Mouse (Mus musculus) liver, embryonic 14.5 days (tissue): ENCODE measurements at regions not wholly inside any gene's neighbourhood (a gene's known extent, or its start where the extent isn't known, plus 50 kb on each side); places are given as distances from the start of the nearest gene placed in this dataset.

Experiments
- ATAC-seq: fragments of 200-750 bp; cut with Nextera tagmentation; 2 replicates; pipeline ENCODE4 v1.8.0; 2017; ENCODE audit warnings: moderate number of reproducible peaks, mild to moderate bottlenecking, moderate library complexity; ENCODE audit not compliant: insufficient read depth
- DNase-seq, 3 experiments: peaks; one replicate each; pipeline ENCODE4 v3.0.0-alpha.2; 2012 to 2013; ENCODE audit warnings: low read depth in 3 of 3, low spot score in 3 of 3
- H3K27ac ChIP-seq: fragments of 300-500 bp; sonication (generic); 2 replicates; pipeline ENCODE4 v1.5.1; 2014; ENCODE audit warnings: moderate library complexity, mild to moderate bottlenecking, control low read depth, inconsistent platforms
- H3K27me3 ChIP-seq: fragments of 300-500 bp; sonication (generic); 2 replicates; pipeline ENCODE4 v1.6.1; 2014; ENCODE audit warnings: mild to moderate bottlenecking, low read length, moderate library complexity; ENCODE audit not compliant: control insufficient read depth, insufficient read depth
- H3K36me3 ChIP-seq: fragments of 300-500 bp; sonication (generic); replicated peaks from 2 replicates; pipeline ENCODE4 v1.6.1; 2014; ENCODE audit warnings: low read depth; ENCODE audit not compliant: control insufficient read depth, insufficient read depth
- H3K4me1 ChIP-seq, 2 experiments: fragments of 200-500 bp in 1 of 2; fragments of 300-500 bp in 1 of 2; sonication (generic) in 1 of 2; replicated peaks; 2 replicates each; pipeline ENCODE4 v1.6.1; 2012 to 2014; ENCODE audit warnings: antibody characterized with exemption in 1 of 2, inconsistent platforms in 1 of 2, low read length in 1 of 2; ENCODE audit not compliant: control insufficient read depth in 2 of 2, insufficient read depth in 2 of 2
- H3K4me2 ChIP-seq: fragments of 300-500 bp; sonication (generic); 2 replicates; pipeline ENCODE4 v1.6.1; 2014; ENCODE audit warnings: low read depth, mild to moderate bottlenecking, control low read depth, moderate library complexity
- H3K4me3 ChIP-seq, 2 experiments: fragments of 200-500 bp in 1 of 2; fragments of 300-500 bp in 1 of 2; sonication (generic) in 1 of 2; 2 replicates each; pipeline ENCODE4 v1.5.1; 2012 to 2014; ENCODE audit warnings: low read depth in 2 of 2, low read length in 2 of 2, mild to moderate bottlenecking in 2 of 2, control low read depth in 1 of 2, inconsistent platforms in 1 of 2, moderate library complexity in 1 of 2; ENCODE audit not compliant: insufficient read depth in 1 of 2
- H3K9ac ChIP-seq: fragments of 300-500 bp; sonication (generic); replicated peaks from 2 replicates; pipeline ENCODE4 v1.6.1; 2014; ENCODE audit warnings: mild to moderate bottlenecking, control low read depth, moderate library complexity
- H3K9me3 ChIP-seq: fragments of 300-500 bp; sonication (generic); 2 replicates; pipeline ENCODE4 v1.6.1; 2016; ENCODE audit warnings: low read length, mixed read lengths; ENCODE audit not compliant: control insufficient read depth
- CTCF ChIP-seq: IDR thresholded peaks from 2 replicates; pipeline ENCODE4 v1.5.1; 2016; ENCODE audit warnings: antibody characterized with exemption, low read depth, control low read depth
- EP300 ChIP-seq: IDR thresholded peaks from 2 replicates; pipeline ENCODE4 v1.6.1; 2016; ENCODE audit warnings: antibody characterized with exemption, low read depth
- WGBS: fragments of 180-500 bp; shearing (Covaris S2); extraction: QIAGEN DNeasy Blood & Tissue Kit; methylation state at CpG from one replicate; pipeline ENCODE4 v1.1.7; 2014; ENCODE audit not compliant: insufficient replicate concordance; 5-methylcytosine and 5-hydroxymethylcytosine counted together

DNA sequence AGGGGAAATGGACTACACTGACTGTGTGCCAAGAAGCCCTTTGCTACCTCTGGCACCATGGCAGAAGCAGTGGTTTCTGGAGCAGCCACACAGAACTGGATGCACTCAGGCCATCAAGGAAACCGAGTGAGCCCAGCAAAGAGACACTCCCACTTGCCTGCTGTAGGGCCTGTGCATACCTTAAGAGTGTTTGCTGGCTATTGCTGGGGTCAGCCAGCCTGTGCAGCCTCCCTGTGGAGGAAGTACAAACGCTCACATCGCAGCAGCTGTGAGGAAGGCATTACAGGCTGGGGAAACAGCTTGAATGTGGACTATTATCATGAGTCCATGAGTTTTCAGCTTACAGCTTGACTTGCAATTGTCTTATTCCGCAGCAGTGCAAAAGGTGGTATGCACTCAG lies 88.8 kb upstream of the Aldh1a3 start:
- TF ChIP-seq EP300 (no peak), CTCF (no peak)
- H3K27me3 ChIP-seq: no peaks in the 10 kb centered on the region
- ATAC-seq (no peak), DNase-seq (no peak)
- H3K4me3 ChIP-seq: no peak overlapping the region
- no peaks in the 10 kb centered on the region for H3K36me3 ChIP-seq
- no peak overlapping the region for H3K27ac ChIP-seq
- H3K4me1 ChIP-seq: 0 out of 4 replicates have a peak, but pooled peaks cover 0 to 2% of the 10 kb centered on the region in 2 experiments
- H3K4me2 ChIP-seq: no peak overlapping the region
- H3K9me3 ChIP-seq: no peaks in the 10 kb centered on the region
- 29% methylated on average over 4 of the region's 4 CpGs for WGBS
- H3K9ac ChIP-seq: no peak overlapping the region

- no peak overlapping the region for H3K4me3 ChIP-seq
- 31% methylated on average over 3 of the region's 3 CpGs for WGBS
Observed at GRCm38 (mm10) chr7:66513411-66513810, 86.1 kb upstream of the Aldh1a3 start.

DNA sequence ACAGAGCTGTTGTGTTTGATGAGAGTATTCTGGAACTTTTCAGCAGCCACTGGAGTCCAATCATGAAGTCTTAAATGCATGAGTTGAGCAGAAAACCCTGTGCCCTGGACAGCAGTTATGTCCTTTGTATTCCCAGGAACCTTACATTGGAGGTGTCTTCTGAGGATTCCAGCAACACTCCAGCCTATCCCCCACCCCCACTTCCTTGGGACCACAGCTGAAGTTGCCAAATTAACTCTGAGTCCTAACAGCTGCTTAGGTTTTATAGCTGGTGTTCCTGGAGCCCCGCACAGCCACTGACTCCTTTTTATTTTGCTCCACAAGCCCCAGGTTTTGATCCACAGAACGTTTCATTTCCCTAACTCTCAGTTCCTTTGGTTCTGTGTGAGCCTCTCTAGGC lies 78.4 kb upstream of the Aldh1a3 start:
- Histone ChIP-seq H3K27me3 (no peaks in the 10 kb centered on the region), H3K4me2 (no peak overlapping the region), H3K4me1 (no peaks in the 10 kb centered on the region), H3K27ac (no peak overlapping the region), H3K9me3 (no peaks in the 10 kb centered on the region), H3K36me3 (no peaks in the 10 kb centered on the region), H3K9ac (no peak overlapping the region), H3K4me3 (no peak overlapping the region)
- TF ChIP-seq EP300 (no peak), CTCF (no peak)
- DNase-seq (no peak), ATAC-seq (no peak)
- WGBS: 44% methylated on average over 2 of the region's 2 CpGs

More at GRCm38 (mm10) chr7:66513411-66513810, 86.1 kb upstream of the Aldh1a3 start:
- no peaks in the 10 kb centered on the region for H3K27me3 ChIP-seq
- DNase-seq: no peak
- no peaks in the 10 kb centered on the region for H3K9me3 ChIP-seq
- TF ChIP-seq CTCF: no peak
- no peak for TF ChIP-seq EP300
- 0 out of 4 replicates have a peak, but pooled peaks cover 0 to 2% of the 10 kb centered on the region in 2 experiments for H3K4me1 ChIP-seq
- ATAC-seq: no peak
- H3K27ac ChIP-seq: no peak overlapping the region
- H3K4me2 ChIP-seq: no peak overlapping the region
- H3K9ac ChIP-seq: no peak overlapping the region
- no peaks in the 10 kb centered on the region for H3K36me3 ChIP-seq

DNA sequence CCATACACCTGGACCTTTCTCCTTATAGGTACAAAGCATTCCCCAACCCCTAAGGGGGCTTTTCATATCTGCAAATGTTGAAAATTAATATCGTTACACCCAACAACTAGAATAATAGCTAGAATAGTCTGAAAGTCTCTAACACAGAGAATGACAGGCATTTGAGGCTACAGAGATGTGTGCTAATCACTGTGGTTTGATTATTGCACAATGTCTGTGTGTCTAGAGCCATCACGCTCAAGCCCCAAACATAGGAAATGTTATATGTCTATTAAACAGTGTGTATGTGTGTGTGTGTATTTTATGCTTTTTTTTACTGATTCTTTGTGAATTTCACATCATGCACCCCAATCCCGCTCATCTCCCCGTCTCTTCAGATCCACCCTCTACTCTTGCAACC lies 77.2 kb upstream of the Aldh1a3 start:
- no peak overlapping the region for H3K4me2 ChIP-seq
- no peaks in the 10 kb centered on the region for H3K27me3 ChIP-seq
- 67% methylated on average over 4 of the region's 4 CpGs for WGBS
- H3K27ac ChIP-seq: no peak overlapping the region
- no peak for DNase-seq
- H3K36me3 ChIP-seq: no peaks in the 10 kb centered on the region
- ATAC-seq: no peak
- no peak for TF ChIP-seq EP300
- no peak for TF ChIP-seq CTCF
- H3K4me1 ChIP-seq: no peaks in the 10 kb centered on the region
- no peak overlapping the region for H3K4me3 ChIP-seq
- no peaks in the 10 kb centered on the region for H3K9me3 ChIP-seq
- no peak overlapping the region for H3K9ac ChIP-seq

DNA sequence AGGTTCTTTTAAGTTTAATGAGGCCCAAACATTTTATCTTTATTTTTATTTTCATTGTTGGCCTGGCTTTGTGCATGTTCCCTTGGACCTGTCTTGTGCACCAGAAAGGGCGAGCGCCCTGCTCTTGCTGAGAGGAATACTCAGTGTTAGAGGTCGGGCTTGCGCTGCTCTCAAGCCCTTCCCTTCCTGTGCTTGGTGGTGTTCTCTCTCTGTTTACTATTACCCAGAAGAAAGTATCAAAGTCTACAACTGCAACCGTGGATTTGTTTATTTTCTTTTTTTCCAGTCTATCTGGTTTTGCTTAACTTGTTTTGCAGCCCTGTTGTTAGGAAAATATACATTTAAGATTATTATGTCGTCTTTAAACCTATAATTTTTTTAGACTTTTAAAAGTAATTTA lies 74.1 kb upstream of the Aldh1a3 start:
- Histone ChIP-seq H3K36me3 (no peaks in the 10 kb centered on the region), H3K4me3 (no peak overlapping the region), H3K4me1 (no peaks in the 10 kb centered on the region), H3K9ac (no peak overlapping the region), H3K9me3 (no peaks in the 10 kb centered on the region), H3K4me2 (no peak overlapping the region), H3K27ac (no peak overlapping the region), H3K27me3 (no peaks in the 10 kb centered on the region)
- DNase-seq (no peak), ATAC-seq (no peak)
- WGBS: 55% methylated on average over 6 of the region's 6 CpGs
- TF ChIP-seq EP300 (no peak), CTCF (no peak)
